25 mouse cellular contexts compared by ENCODE assay signal in genomic region chr19:27692944-27693343, GRCm38 (mm10).
"Had no signal": no experiment of that assay in that cellular context is flagged by ENCODE, and none has a peak within 500 bp of the region (broad histone marks: within the 10 kb centered on the region; RNA-seq: fewer than 3 reads in every experiment).

No protein-coding gene starts in this region.

- H3K27me3 ChIP-seq: embryonic facial prominence, embryonic 12.5 days; embryonic facial prominence, embryonic 13.5 days; embryonic facial prominence, embryonic 15.5 days; forebrain, embryonic 12.5 days; forebrain, embryonic 13.5 days; forebrain, embryonic 15.5 days had no signal

- H3K36me3 ChIP-seq: embryonic facial prominence, embryonic 10.5 days; embryonic facial prominence, embryonic 12.5 days; embryonic facial prominence, embryonic 13.5 days; embryonic facial prominence, embryonic 15.5 days; forebrain, embryonic 10.5 days; forebrain, embryonic 12.5 days; forebrain, embryonic 15.5 days had no signal

- H3K4me2 ChIP-seq: embryonic facial prominence, embryonic 12.5 days; embryonic facial prominence, embryonic 13.5 days; embryonic facial prominence, embryonic 15.5 days; forebrain, embryonic 12.5 days; forebrain, embryonic 13.5 days; forebrain, embryonic 15.5 days had no signal

- DNase-seq: cerebellum, adult 9-10 months; cerebellum, adult 9-11 months; cerebellum, postnatal 10 days; cerebellum, postnatal 14 days; cerebellum, postnatal 25 days; cerebellum, postnatal 36 days; embryo, embryonic 11 days; forebrain, postnatal 0 days; gastrocnemius, adult 2 months; gastrocnemius, postnatal 10 days; gastrocnemius, postnatal 14 days; gastrocnemius, postnatal 25 days; gastrocnemius, postnatal 36 days; heart, adult 11 months; heart, adult 18-20 months; heart, adult 2 months had no signal

- H3K4me3 ChIP-seq: embryonic facial prominence, embryonic 10.5 days; embryonic facial prominence, embryonic 12.5 days; embryonic facial prominence, embryonic 13.5 days; embryonic facial prominence, embryonic 15.5 days; erythroblast, embryonic 14.5 days; forebrain, embryonic 10.5 days; forebrain, embryonic 12.5 days; forebrain, embryonic 13.5 days; forebrain, embryonic 15.5 days; gastrocnemius, adult 2 months; heart, adult 2 months had no signal
